Mouse (Mus musculus): ENCODE measurements around the gene Exoc3l4. TPM values are rescaled to one million over a fixed set of nuclear protein-coding genes. Genes with fewer than 3 reads are reported as not detected.

The Exoc3l4 gene
- polyA plus RNA-seq, 1 experiment: 58.3 TPM

GRCm38 (mm10) chr12:111454021-111454420 lies 37.2 kb downstream of the Exoc3l4 start:
- Histone ChIP-seq H3K79me3 (ENCODE audit: low read depth) (peaks cover 8% of the 10 kb centered on the region), H3K4me3 (ENCODE audit: insufficient read depth, poor library complexity, severe bottlenecking) (no peak overlapping the region), H3K36me3 (ENCODE audit: control insufficient read depth, insufficient read depth) (peaks cover 56% of the 10 kb centered on the region), H3ac (ENCODE audit: control insufficient read depth, insufficient read length, low read depth) (no peak overlapping the region), H3K79me2 (ENCODE audit: control insufficient read depth, insufficient read depth) (peaks cover 44% of the 10 kb centered on the region), H3K27me3 (ENCODE audit: control insufficient read depth, insufficient read depth, insufficient read length) (no peaks in the 10 kb centered on the region)
- TF ChIP-seq FOSL1 (IDR thresholded peaks at IDR 0.05; ENCODE audit: insufficient read depth, low read length, poor library complexity, severe bottlenecking) (no peak), MYOG (IDR thresholded peaks at IDR 0.05; ENCODE audit: control insufficient read depth, extremely low read depth, insufficient read length) (no peak), MYOD1 (IDR thresholded peaks at IDR 0.05; ENCODE audit: control insufficient read depth, insufficient read length, low read depth) (no peak), CTCF (IDR thresholded peaks at IDR 0.05; ENCODE audit: control insufficient read depth, insufficient read depth, insufficient read length) (no peak), MAX (IDR thresholded peaks at IDR 0.05) (no peak), CEBPB (IDR thresholded peaks at IDR 0.05; ENCODE audit: low read depth) (no peak)

GRCm38 (mm10) chr12:111454543-111455280 lies 37.9 kb downstream of the Exoc3l4 start:
- TF ChIP-seq FOSL1 (IDR thresholded peaks at IDR 0.05; ENCODE audit: insufficient read depth, low read length, poor library complexity, severe bottlenecking) (no peak), MYOD1 (IDR thresholded peaks at IDR 0.05; ENCODE audit: control insufficient read depth, insufficient read length, low read depth) (no peak), USF1 (IDR thresholded peaks at IDR 0.05; ENCODE audit: low read depth) (no peak)
- H3K79me2 ChIP-seq (ENCODE audit: control insufficient read depth, insufficient read depth): peaks cover 43% of the 10 kb centered on the region
- H3K4me3 ChIP-seq (ENCODE audit: insufficient read depth, poor library complexity, severe bottlenecking): no peak overlapping the region
- peaks cover 8% of the 10 kb centered on the region for H3K79me3 ChIP-seq (ENCODE audit: low read depth)
- peaks cover 53% of the 10 kb centered on the region for H3K36me3 ChIP-seq (ENCODE audit: control insufficient read depth, insufficient read depth)
- peak overlapping the region; percentile 38 for H3ac ChIP-seq (ENCODE audit: control insufficient read depth, insufficient read length, low read depth)
- no peaks in the 10 kb centered on the region for H3K27me3 ChIP-seq (ENCODE audit: control insufficient read depth, insufficient read depth, insufficient read length)

- peak overlapping the region; percentile 38 for H3ac ChIP-seq (ENCODE audit: control insufficient read depth, insufficient read length, low read depth)
- H3K79me3 ChIP-seq (ENCODE audit: low read depth): peaks cover 8% of the 10 kb centered on the region
- H3K36me3 ChIP-seq (ENCODE audit: control insufficient read depth, insufficient read depth): peaks cover 46% of the 10 kb centered on the region
- H3K27me3 ChIP-seq (ENCODE audit: control insufficient read depth, insufficient read depth, insufficient read length): no peaks in the 10 kb centered on the region
- H3K79me2 ChIP-seq (ENCODE audit: control insufficient read depth, insufficient read depth): peaks cover 36% of the 10 kb centered on the region
- TF ChIP-seq FOSL1 (IDR thresholded peaks at IDR 0.05; ENCODE audit: insufficient read depth, low read length, poor library complexity, severe bottlenecking) (no peak), MAX (IDR thresholded peaks at IDR 0.05) (peak; percentile 86), MYOD1 (IDR thresholded peaks at IDR 0.05; ENCODE audit: control insufficient read depth, insufficient read length, low read depth) (peak; percentile 1)
- no peak overlapping the region for H3K4me3 ChIP-seq (ENCODE audit: insufficient read depth, poor library complexity, severe bottlenecking)
These were observed 38.6 kb downstream of the Exoc3l4 start for GRCm38 (mm10) chr12:111455311-111455846.

GRCm38 (mm10) chr12:111455860-111456259 lies 39.0 kb downstream of the Exoc3l4 start:
- H3K27me3 ChIP-seq (ENCODE audit: control insufficient read depth, insufficient read depth, insufficient read length): no peaks in the 10 kb centered on the region

GRCm38 (mm10) chr12:111457742-111458141 lies 40.9 kb downstream of the Exoc3l4 start:
- Histone ChIP-seq H3K36me3 (ENCODE audit: control insufficient read depth, insufficient read depth) (peaks cover 24% of the 10 kb centered on the region), H3ac (ENCODE audit: control insufficient read depth, insufficient read length, low read depth) (no peak overlapping the region), H3K79me3 (ENCODE audit: low read depth) (peaks cover 2% of the 10 kb centered on the region), H3K27me3 (ENCODE audit: control insufficient read depth, insufficient read depth, insufficient read length) (no peaks in the 10 kb centered on the region), H3K4me3 (ENCODE audit: insufficient read depth, poor library complexity, severe bottlenecking) (no peak overlapping the region), H3K79me2 (ENCODE audit: control insufficient read depth, insufficient read depth) (peaks cover 17% of the 10 kb centered on the region)
- TF ChIP-seq MYOD1 (IDR thresholded peaks at IDR 0.05; ENCODE audit: control insufficient read depth, insufficient read length, low read depth) (no peak), MAX (IDR thresholded peaks at IDR 0.05) (no peak), USF1 (IDR thresholded peaks at IDR 0.05; ENCODE audit: low read depth) (no peak), FOSL1 (IDR thresholded peaks at IDR 0.05; ENCODE audit: insufficient read depth, low read length, poor library complexity, severe bottlenecking) (no peak), CEBPB (IDR thresholded peaks at IDR 0.05; ENCODE audit: low read depth) (no peak), MYOG (IDR thresholded peaks at IDR 0.05; ENCODE audit: control insufficient read depth, extremely low read depth, insufficient read length) (no peak), CTCF (IDR thresholded peaks at IDR 0.05; ENCODE audit: control insufficient read depth, insufficient read depth, insufficient read length) (no peak)

More at GRCm38 (mm10) chr12:111455860-111456259, 39.0 kb downstream of the Exoc3l4 start:
- Histone ChIP-seq H3K79me2 (ENCODE audit: control insufficient read depth, insufficient read depth) (peaks cover 33% of the 10 kb centered on the region), H3K79me3 (ENCODE audit: low read depth) (peaks cover 8% of the 10 kb centered on the region), H3ac (ENCODE audit: control insufficient read depth, insufficient read length, low read depth) (peak overlapping the region; percentile 28), H3K4me3 (ENCODE audit: insufficient read depth, poor library complexity, severe bottlenecking) (no peak overlapping the region), H3K36me3 (ENCODE audit: control insufficient read depth, insufficient read depth) (peaks cover 41% of the 10 kb centered on the region)
- TF ChIP-seq MAX (IDR thresholded peaks at IDR 0.05): peak; percentile 54
- no peak for TF ChIP-seq USF1 (IDR thresholded peaks at IDR 0.05; ENCODE audit: low read depth)
- peak; percentile 77 for TF ChIP-seq FOSL1 (IDR thresholded peaks at IDR 0.05; ENCODE audit: insufficient read depth, low read length, poor library complexity, severe bottlenecking)

GRCm38 (mm10) chr12:111463570-111463969 lies 46.8 kb downstream of the Exoc3l4 start:
- H3K79me2 ChIP-seq (ENCODE audit: control insufficient read depth, insufficient read depth): no peaks in the 10 kb centered on the region
- no peaks in the 10 kb centered on the region for H3K36me3 ChIP-seq (ENCODE audit: control insufficient read depth, insufficient read depth)
- H3K79me3 ChIP-seq (ENCODE audit: low read depth): no peaks in the 10 kb centered on the region
- no peak overlapping the region for H3ac ChIP-seq (ENCODE audit: control insufficient read depth, insufficient read length, low read depth)
- TF ChIP-seq MYOG (IDR thresholded peaks at IDR 0.05; ENCODE audit: control insufficient read depth, extremely low read depth, insufficient read length): no peak
- TF ChIP-seq FOSL1 (IDR thresholded peaks at IDR 0.05; ENCODE audit: insufficient read depth, low read length, poor library complexity, severe bottlenecking): no peak
- TF ChIP-seq CTCF (IDR thresholded peaks at IDR 0.05; ENCODE audit: control insufficient read depth, insufficient read depth, insufficient read length): no peak
- TF ChIP-seq CEBPB (IDR thresholded peaks at IDR 0.05; ENCODE audit: low read depth): no peak
- TF ChIP-seq MYOD1 (IDR thresholded peaks at IDR 0.05; ENCODE audit: control insufficient read depth, insufficient read length, low read depth): no peak
- no peak overlapping the region for H3K4me3 ChIP-seq (ENCODE audit: insufficient read depth, poor library complexity, severe bottlenecking)
- H3K27me3 ChIP-seq (ENCODE audit: control insufficient read depth, insufficient read depth, insufficient read length): no peaks in the 10 kb centered on the region
